ENCODE assay signal across 11 mouse cellular contexts in genomic region chr13:94873111-94874038, GRCm38 (mm10). TPM values are rescaled to one million over a fixed set of nuclear protein-coding genes. Genes with fewer than 3 reads are reported as not detected.
DNase-seq lines count a peak whose midpoint lies in the region; ATAC-seq lines count a peak whose summit lies in the region.
"Had no signal": no experiment of that assay in that cellular context is flagged by ENCODE, and none has a peak within 500 bp of the region (broad histone marks: within the 10 kb centered on the region; RNA-seq: fewer than 3 reads in every experiment).

No protein-coding gene starts in this region.

- H3K4me1 ChIP-seq in heart, embryonic 12.5 days (replicated peaks): peaks cover 15% of the 10 kb centered on the region
- peaks cover 31% of the 10 kb centered on the region for H3K4me1 ChIP-seq in limb, embryonic 10.5 days

- no peaks in the 10 kb centered on the region for H3K9me3 ChIP-seq in heart, embryonic 12.5 days (replicated peaks)
- no peaks in the 10 kb centered on the region for H3K9me3 ChIP-seq in limb, embryonic 10.5 days (replicated peaks)
- H3K9me3 ChIP-seq: liver, embryonic 12.5 days had no signal

- peak overlapping the region; percentile 20 for H3K4me3 ChIP-seq in heart, embryonic 12.5 days
- H3K4me3 ChIP-seq in limb, embryonic 10.5 days: peak overlapping the region; percentile 18
- H3K4me3 ChIP-seq: liver, embryonic 12.5 days had no signal

- no peak overlapping the region for H3K27ac ChIP-seq in heart, embryonic 12.5 days (ENCODE audit: poor library complexity, severe bottlenecking)
- H3K27ac ChIP-seq in limb, embryonic 10.5 days: no peak overlapping the region
- H3K27ac ChIP-seq: liver, embryonic 12.5 days had no signal

- H3K4me2 ChIP-seq in heart, embryonic 12.5 days: peak overlapping the region; percentile 47
- H3K4me2 ChIP-seq: liver, embryonic 12.5 days had no signal

- H3K27me3 ChIP-seq in heart, embryonic 12.5 days (replicated peaks): peaks cover 80% of the 10 kb centered on the region
- H3K27me3 ChIP-seq in limb, embryonic 10.5 days (ENCODE audit: low read depth, poor library complexity, severe bottlenecking): peaks cover 100% of the 10 kb centered on the region

- intact Hi-C loops in heart, postnatal 10 days (cut with DNase I): no loop called here

- no peak for ATAC-seq in heart, embryonic 12.5 days (ENCODE audit: insufficient number of reproducible peaks, low FRiP score)
- ATAC-seq: liver, embryonic 12.5 days had no signal

- under 1% methylated on average over 54 of the region's 54 CpGs for WGBS in heart, embryonic 12.5 days
- under 1% methylated on average over 54 of the region's 54 CpGs for WGBS in limb, embryonic 10.5 days

- H3K36me3 ChIP-seq in heart, embryonic 12.5 days: no peaks in the 10 kb centered on the region
- no peaks in the 10 kb centered on the region for H3K36me3 ChIP-seq in limb, embryonic 10.5 days
- H3K36me3 ChIP-seq: liver, embryonic 12.5 days had no signal

- no peak overlapping the region for H3K9ac ChIP-seq in heart, embryonic 12.5 days
- H3K9ac ChIP-seq: liver, embryonic 12.5 days had no signal

- DNase-seq in heart, postnatal 10 days: no peak
- peak; percentile 25 for DNase-seq in thymus, postnatal 4 days
- DNase-seq in thymus, postnatal 36 days: no peak
- DNase-seq in limb, embryonic 10.5 days (ENCODE audit: low spot score): peak; percentile 71
- no peak for DNase-seq in urinary bladder, postnatal 36 days (ENCODE audit: low spot score in 2 of 2)
- no peak for DNase-seq in right cerebral cortex, postnatal 10 days (ENCODE audit: low spot score in 2 of 2)
- no peak for DNase-seq in testis, postnatal 10 days (ENCODE audit: low spot score)
- DNase-seq: kidney, adult 8-10 months; thymus, postnatal 14 days had no signal

RNA-seq across cellular contexts. Expression of gene Otp, which starts 2.0 kb away (rescaled TPM):
- polyA plus RNA-seq in heart, embryonic 12.5 days (2016; fragmentation: Nextera tagmentation; extraction: Ambion mirVana): not detected in 2 replicates
- not detected for total RNA-seq in heart, postnatal 10 days (2021)
- not detected in 2 replicates for polyA plus RNA-seq in limb, embryonic 10.5 days (2016; fragmentation: Nextera tagmentation; extraction: Ambion mirVana)
- polyA plus RNA-seq: liver, embryonic 12.5 days had no signal

Comparison
In these comparisons a context has a peak if more than half of its experiments do, and no peak if none do; other contexts are left out.
1. DNase-seq: peak in thymus, postnatal 4 days (single experiment) and limb, embryonic 10.5 days (single experiment); none in heart, postnatal 10 days (0 of 2), thymus, postnatal 36 days (0 of 2), urinary bladder, postnatal 36 days (0 of 2), right cerebral cortex, postnatal 10 days (0 of 2) and testis, postnatal 10 days (single experiment).